Mouse (Mus musculus): ENCODE data around the gene Smyd5.

The Smyd5 gene

GRCm38 (mm10) chr6:85431842-85432431 lies at the start of gene Smyd5:
TSS of gene Smyd5 (plus strand) at chr6:85431989.
- peak; percentile 90 for DNase-seq (ENCODE audit: low read depth, low spot score)

GRCm38 (mm10) chr6:85382791-85383190 lies 49.0 kb upstream of the Smyd5 start:
- DNase-seq (ENCODE audit: low read depth, low spot score): no peak

- no peak for DNase-seq (ENCODE audit: low read depth, low spot score)
These were observed 43.2 kb upstream of the Smyd5 start for GRCm38 (mm10) chr6:85388608-85389007.

- peak; percentile 71 for DNase-seq (ENCODE audit: low read depth, low spot score)
These were observed 40.0 kb upstream of the Smyd5 start for GRCm38 (mm10) chr6:85391803-85392202.

- DNase-seq (ENCODE audit: low read depth, low spot score): no peak
These were observed 36.4 kb upstream of the Smyd5 start for GRCm38 (mm10) chr6:85395360-85395759.

- DNase-seq (ENCODE audit: low read depth, low spot score): no peak
These were observed 34.6 kb upstream of the Smyd5 start for GRCm38 (mm10) chr6:85397165-85397564.

GRCm38 (mm10) chr6:85399715-85400114 lies 32.1 kb upstream of the Smyd5 start:
- DNase-seq (ENCODE audit: low read depth, low spot score): no peak

GRCm38 (mm10) chr6:85402613-85403012 lies 29.2 kb upstream of the Smyd5 start:
- no peak for DNase-seq (ENCODE audit: low read depth, low spot score)

- no peak for DNase-seq (ENCODE audit: low read depth, low spot score)
These were observed 28.8 kb upstream of the Smyd5 start for GRCm38 (mm10) chr6:85403039-85403438.

- no peak for DNase-seq (ENCODE audit: low read depth, low spot score)
These were observed 22.8 kb upstream of the Smyd5 start for GRCm38 (mm10) chr6:85409003-85409402.

GRCm38 (mm10) chr6:85410771-85411273 lies 21.0 kb upstream of the Smyd5 start:
- peak; percentile 84 for DNase-seq (ENCODE audit: low read depth, low spot score)

- DNase-seq (ENCODE audit: low read depth, low spot score): no peak
These were observed 16.0 kb upstream of the Smyd5 start for GRCm38 (mm10) chr6:85415829-85416228.

- DNase-seq (ENCODE audit: low read depth, low spot score): no peak
These were observed 12.6 kb upstream of the Smyd5 start for GRCm38 (mm10) chr6:85419150-85419549.

- DNase-seq (ENCODE audit: low read depth, low spot score): no peak
These were observed 7.9 kb upstream of the Smyd5 start, which contains the start of gene Noto for GRCm38 (mm10) chr6:85423836-85424379. TSS of gene Noto (plus strand) at chr6:85423886.

GRCm38 (mm10) chr6:85431274-85431841 lies 431 bp upstream of the Smyd5 start:
- DNase-seq (ENCODE audit: low read depth, low spot score): no peak

- DNase-seq (ENCODE audit: low read depth, low spot score): no peak
These were observed 2.1 kb downstream of the Smyd5 start for GRCm38 (mm10) chr6:85433865-85434264.

GRCm38 (mm10) chr6:85436204-85436603 lies 4.4 kb downstream of the Smyd5 start:
- DNase-seq (ENCODE audit: low read depth, low spot score): no peak

- DNase-seq (ENCODE audit: low read depth, low spot score): no peak
These were observed 4.8 kb downstream of the Smyd5 start for GRCm38 (mm10) chr6:85436631-85437030.

GRCm38 (mm10) chr6:85441142-85441541 lies 9.4 kb downstream of the Smyd5 start:
- DNase-seq (ENCODE audit: low read depth, low spot score): no peak

GRCm38 (mm10) chr6:85443488-85444233 lies 11.9 kb downstream of the Smyd5 start:
- DNase-seq (ENCODE audit: low read depth, low spot score): no peak

- no peak for DNase-seq (ENCODE audit: low read depth, low spot score)
These were observed 12.6 kb downstream of the Smyd5 start for GRCm38 (mm10) chr6:85444266-85444965.

- DNase-seq (ENCODE audit: low read depth, low spot score): no peak
These were observed 13.5 kb downstream of the Smyd5 start for GRCm38 (mm10) chr6:85445286-85445685.
